Mouse (Mus musculus) embryo, embryonic 10 days (tissue): ENCODE results near the gene Haao.

Source experiments
- DNase-seq: peaks from one replicate; pipeline ENCODE4 v3.0.0-alpha.2; 2015; ENCODE audit warnings: low spot score

The Haao gene

GRCm38 (mm10) chr17:83847815-83848214 is at the start of gene Haao:
Haao (minus strand) TSS chr17:83847963.
- no peak for DNase-seq

- peak; percentile 60 for DNase-seq
Measured at GRCm38 (mm10) chr17:83897361-83897799, 49.6 kb upstream of the Haao start.

GRCm38 (mm10) chr17:83896723-83897122 is 49.0 kb upstream of the Haao start:
- peak; percentile 85 for DNase-seq

- DNase-seq, result peak; percentile 59
Measured at GRCm38 (mm10) chr17:83895321-83895770, 47.6 kb upstream of the Haao start.

- DNase-seq, result no peak
Measured at GRCm38 (mm10) chr17:83893134-83893533, 45.4 kb upstream of the Haao start.

GRCm38 (mm10) chr17:83891864-83892263 is 44.1 kb upstream of the Haao start:
- no peak for DNase-seq

- DNase-seq, result peak; percentile 18
Measured at GRCm38 (mm10) chr17:83890373-83890696, 42.6 kb upstream of the Haao start.

GRCm38 (mm10) chr17:83889691-83890372 is 42.1 kb upstream of the Haao start:
- DNase-seq, result peak; percentile 24

GRCm38 (mm10) chr17:83889329-83889690 is 41.5 kb upstream of the Haao start:
- DNase-seq, result no peak

GRCm38 (mm10) chr17:83887241-83887640 is 39.5 kb upstream of the Haao start:
- DNase-seq, result no peak

- no peak for DNase-seq
Measured at GRCm38 (mm10) chr17:83886395-83886794, 38.6 kb upstream of the Haao start.

- no peak for DNase-seq
Measured at GRCm38 (mm10) chr17:83885750-83886149, 38.0 kb upstream of the Haao start.

- no peak for DNase-seq
Measured at GRCm38 (mm10) chr17:83885021-83885582, 37.3 kb upstream of the Haao start.

- DNase-seq, result no peak
Measured at GRCm38 (mm10) chr17:83882788-83883187, 35.0 kb upstream of the Haao start.

- no peak for DNase-seq
Measured at GRCm38 (mm10) chr17:83881071-83881470, 33.3 kb upstream of the Haao start.

- no peak for DNase-seq
Measured at GRCm38 (mm10) chr17:83880174-83880710, 32.5 kb upstream of the Haao start.

GRCm38 (mm10) chr17:83879631-83880030 is 31.9 kb upstream of the Haao start:
- DNase-seq, result no peak

GRCm38 (mm10) chr17:83874610-83875009 is 26.8 kb upstream of the Haao start:
- no peak for DNase-seq

- DNase-seq, result peak; percentile 25
Measured at GRCm38 (mm10) chr17:83873363-83874141, 25.8 kb upstream of the Haao start.

GRCm38 (mm10) chr17:83872806-83873348 is 25.1 kb upstream of the Haao start:
- peak; percentile 93 for DNase-seq

- no peak for DNase-seq
Measured at GRCm38 (mm10) chr17:83871354-83871753, 23.6 kb upstream of the Haao start.

GRCm38 (mm10) chr17:83870385-83870784 is 22.6 kb upstream of the Haao start:
- DNase-seq, result no peak

GRCm38 (mm10) chr17:83866582-83866981 is 18.8 kb upstream of the Haao start:
- peak; percentile 79 for DNase-seq
